Mouse (Mus musculus): ENCODE measurements around the gene Slc16a8.

GRCm38 (mm10) chr15:79280209-79280608 lies 25.6 kb upstream of the Slc16a8 start:
- TF ChIP-seq CTCF (IDR thresholded peaks at IDR 0.05) (peak; percentile 72), EP300 (IDR thresholded peaks at IDR 0.05) (no peak)

Data from lung, postnatal 0 days (tissue).